Mouse (Mus musculus): Measurements from ENCODE around the gene Gkap1. TPM values are rescaled to one million over a fixed set of nuclear protein-coding genes. Genes with fewer than 3 reads are reported as not detected.

Gene Gkap1
- 195 and 220 TPM in 2 replicates for polyA plus RNA-seq (2012; rRNA removed)

- Histone ChIP-seq H3K4me1 (ENCODE audit: control insufficient read depth, insufficient read depth, low read length) (peaks cover 13% of the 10 kb centered on the region), H3K27me3 (ENCODE audit: control insufficient read depth, insufficient read depth, low read length) (no peaks in the 10 kb centered on the region), H3K36me3 (ENCODE audit: control insufficient read depth, insufficient read depth, low read length) (no peaks in the 10 kb centered on the region; the same call in 1 of the 2 replicates), H3K27ac (ENCODE audit: control insufficient read depth, insufficient read depth, low read depth, low read length) (peak within 1 kb of the TSS; percentile 88), H3K4me3 (ENCODE audit: control insufficient read depth, low read depth, low read length) (peak within 1 kb of the TSS; percentile 98)
- TF ChIP-seq POLR2A (IDR thresholded peaks at IDR 0.05; ENCODE audit: control insufficient read depth, low read depth, low read length): no peak
- TF ChIP-seq CTCF (IDR thresholded peaks at IDR 0.05; ENCODE audit: control insufficient read depth, insufficient read depth, insufficient replicate concordance, low read depth, low read length): no peak
These were observed at the start of gene Gkap1 for GRCm38 (mm10) chr13:58275599-58275998. Gene Gkap1, minus strand, starts transcription at chr13:58275699.

GRCm38 (mm10) chr13:58317768-58318167 is 42.3 kb upstream of the Gkap1 start:
- Histone ChIP-seq H3K4me1 (ENCODE audit: control insufficient read depth, insufficient read depth, low read length) (no peaks in the 10 kb centered on the region), H3K4me3 (ENCODE audit: control insufficient read depth, low read depth, low read length) (no peak overlapping the region), H3K27ac (ENCODE audit: control insufficient read depth, insufficient read depth, low read depth, low read length) (no peak overlapping the region), H3K36me3 (ENCODE audit: control insufficient read depth, insufficient read depth, low read length) (no peaks in the 10 kb centered on the region; the same call in 1 of the 2 replicates), H3K27me3 (ENCODE audit: control insufficient read depth, insufficient read depth, low read length) (no peaks in the 10 kb centered on the region)
- no peak for TF ChIP-seq POLR2A (IDR thresholded peaks at IDR 0.05; ENCODE audit: control insufficient read depth, low read depth, low read length)
- TF ChIP-seq CTCF (IDR thresholded peaks at IDR 0.05; ENCODE audit: control insufficient read depth, insufficient read depth, insufficient replicate concordance, low read depth, low read length): no peak

GRCm38 (mm10) chr13:58314991-58315390 is 39.5 kb upstream of the Gkap1 start:
- no peaks in the 10 kb centered on the region for H3K4me1 ChIP-seq (ENCODE audit: control insufficient read depth, insufficient read depth, low read length)
- H3K36me3 ChIP-seq (ENCODE audit: control insufficient read depth, insufficient read depth, low read length): no peaks in the 10 kb centered on the region; the same call in 1 of the 2 replicates
- H3K27me3 ChIP-seq (ENCODE audit: control insufficient read depth, insufficient read depth, low read length): no peaks in the 10 kb centered on the region
- H3K4me3 ChIP-seq (ENCODE audit: control insufficient read depth, low read depth, low read length): no peak overlapping the region
- no peak for TF ChIP-seq CTCF (IDR thresholded peaks at IDR 0.05; ENCODE audit: control insufficient read depth, insufficient read depth, insufficient replicate concordance, low read depth, low read length)
- TF ChIP-seq POLR2A (IDR thresholded peaks at IDR 0.05; ENCODE audit: control insufficient read depth, low read depth, low read length): no peak
- no peak overlapping the region for H3K27ac ChIP-seq (ENCODE audit: control insufficient read depth, insufficient read depth, low read depth, low read length)

- no peaks in the 10 kb centered on the region for H3K27me3 ChIP-seq (ENCODE audit: control insufficient read depth, insufficient read depth, low read length)
- H3K27ac ChIP-seq (ENCODE audit: control insufficient read depth, insufficient read depth, low read depth, low read length): no peak overlapping the region
- H3K4me1 ChIP-seq (ENCODE audit: control insufficient read depth, insufficient read depth, low read length): no peaks in the 10 kb centered on the region
- H3K4me3 ChIP-seq (ENCODE audit: control insufficient read depth, low read depth, low read length): no peak overlapping the region
- TF ChIP-seq CTCF (IDR thresholded peaks at IDR 0.05; ENCODE audit: control insufficient read depth, insufficient read depth, insufficient replicate concordance, low read depth, low read length) (no peak), POLR2A (IDR thresholded peaks at IDR 0.05; ENCODE audit: control insufficient read depth, low read depth, low read length) (no peak)
- no peaks in the 10 kb centered on the region; the same call in 1 of the 2 replicates for H3K36me3 ChIP-seq (ENCODE audit: control insufficient read depth, insufficient read depth, low read length)
These were observed 38.3 kb upstream of the Gkap1 start for GRCm38 (mm10) chr13:58313758-58314157.

GRCm38 (mm10) chr13:58311351-58311750 is 35.9 kb upstream of the Gkap1 start:
- Histone ChIP-seq H3K4me1 (ENCODE audit: control insufficient read depth, insufficient read depth, low read length) (no peaks in the 10 kb centered on the region), H3K36me3 (ENCODE audit: control insufficient read depth, insufficient read depth, low read length) (no peaks in the 10 kb centered on the region), H3K27me3 (ENCODE audit: control insufficient read depth, insufficient read depth, low read length) (no peaks in the 10 kb centered on the region), H3K4me3 (ENCODE audit: control insufficient read depth, low read depth, low read length) (no peak overlapping the region), H3K27ac (ENCODE audit: control insufficient read depth, insufficient read depth, low read depth, low read length) (no peak overlapping the region)
- TF ChIP-seq POLR2A (IDR thresholded peaks at IDR 0.05; ENCODE audit: control insufficient read depth, low read depth, low read length) (no peak), CTCF (IDR thresholded peaks at IDR 0.05; ENCODE audit: control insufficient read depth, insufficient read depth, insufficient replicate concordance, low read depth, low read length) (no peak)

- Histone ChIP-seq H3K27ac (ENCODE audit: control insufficient read depth, insufficient read depth, low read depth, low read length) (no peak overlapping the region), H3K4me1 (ENCODE audit: control insufficient read depth, insufficient read depth, low read length) (no peaks in the 10 kb centered on the region), H3K27me3 (ENCODE audit: control insufficient read depth, insufficient read depth, low read length) (no peaks in the 10 kb centered on the region), H3K4me3 (ENCODE audit: control insufficient read depth, low read depth, low read length) (no peak overlapping the region), H3K36me3 (ENCODE audit: control insufficient read depth, insufficient read depth, low read length) (no peaks in the 10 kb centered on the region)
- TF ChIP-seq POLR2A (IDR thresholded peaks at IDR 0.05; ENCODE audit: control insufficient read depth, low read depth, low read length) (no peak), CTCF (IDR thresholded peaks at IDR 0.05; ENCODE audit: control insufficient read depth, insufficient read depth, insufficient replicate concordance, low read depth, low read length) (no peak)
These were observed 34.0 kb upstream of the Gkap1 start for GRCm38 (mm10) chr13:58309499-58309898.

GRCm38 (mm10) chr13:58307453-58307852 is 32.0 kb upstream of the Gkap1 start:
- H3K27me3 ChIP-seq (ENCODE audit: control insufficient read depth, insufficient read depth, low read length): no peaks in the 10 kb centered on the region
- H3K36me3 ChIP-seq (ENCODE audit: control insufficient read depth, insufficient read depth, low read length): no peaks in the 10 kb centered on the region; the same call in 1 of the 2 replicates
- no peaks in the 10 kb centered on the region for H3K4me1 ChIP-seq (ENCODE audit: control insufficient read depth, insufficient read depth, low read length)
- TF ChIP-seq POLR2A (IDR thresholded peaks at IDR 0.05; ENCODE audit: control insufficient read depth, low read depth, low read length) (no peak), CTCF (IDR thresholded peaks at IDR 0.05; ENCODE audit: control insufficient read depth, insufficient read depth, insufficient replicate concordance, low read depth, low read length) (no peak)
- no peak overlapping the region for H3K27ac ChIP-seq (ENCODE audit: control insufficient read depth, insufficient read depth, low read depth, low read length)
- no peak overlapping the region for H3K4me3 ChIP-seq (ENCODE audit: control insufficient read depth, low read depth, low read length)

- Histone ChIP-seq H3K36me3 (ENCODE audit: control insufficient read depth, insufficient read depth, low read length) (no peaks in the 10 kb centered on the region; the same call in 1 of the 2 replicates), H3K4me1 (ENCODE audit: control insufficient read depth, insufficient read depth, low read length) (no peaks in the 10 kb centered on the region), H3K27me3 (ENCODE audit: control insufficient read depth, insufficient read depth, low read length) (no peaks in the 10 kb centered on the region), H3K4me3 (ENCODE audit: control insufficient read depth, low read depth, low read length) (no peak overlapping the region), H3K27ac (ENCODE audit: control insufficient read depth, insufficient read depth, low read depth, low read length) (no peak overlapping the region)
- TF ChIP-seq CTCF (IDR thresholded peaks at IDR 0.05; ENCODE audit: control insufficient read depth, insufficient read depth, insufficient replicate concordance, low read depth, low read length) (no peak), POLR2A (IDR thresholded peaks at IDR 0.05; ENCODE audit: control insufficient read depth, low read depth, low read length) (no peak)
These were observed 29.7 kb upstream of the Gkap1 start for GRCm38 (mm10) chr13:58305230-58305629.
